ENCODE assay signal across 14 mouse cellular contexts in the genomic region with DNA sequence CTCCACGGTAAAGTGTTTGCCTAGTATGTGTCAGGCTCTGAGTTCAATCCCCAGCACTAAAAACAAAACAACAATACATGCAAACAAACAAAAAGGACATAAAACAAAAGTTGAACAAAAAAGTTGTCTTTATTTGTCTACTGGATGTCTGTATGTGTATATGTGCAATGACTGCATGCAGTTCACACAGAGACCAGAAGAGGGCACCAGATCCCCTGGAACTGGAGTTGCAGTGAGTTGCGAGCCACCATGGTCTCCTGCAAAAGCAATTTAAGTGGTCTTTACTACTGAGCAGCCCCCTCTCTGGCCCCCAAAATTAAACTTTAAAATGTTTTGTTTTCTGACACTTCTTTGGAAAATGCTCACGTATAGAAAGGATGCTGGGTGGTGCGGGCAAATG. TPM values are rescaled to one million over a fixed set of nuclear protein-coding genes. Genes with fewer than 3 reads are reported as not detected.
DNase-seq lines count a peak whose midpoint lies in the region; ATAC-seq and TF ChIP-seq lines count a peak whose summit lies in the region.
"Had no signal": no experiment of that assay in that cellular context is flagged by ENCODE, and none has a peak within 500 bp of the region (broad histone marks: within the 10 kb centered on the region; RNA-seq: fewer than 3 reads in every experiment).

No protein-coding gene starts in this region.

- TF ChIP-seq RAD21 in MEL (IDR thresholded peaks at IDR 0.05; ENCODE audit: low read depth, low read length), result peak; percentile 23

- no peak for TF ChIP-seq POLR2A in MEL (IDR thresholded peaks at IDR 0.05; ENCODE audit: control insufficient read depth in 1 of 2, insufficient read depth in 1 of 2, low read depth in 1 of 2, low read length in 2 of 2, poor library complexity in 1 of 2)

- no peak for TF ChIP-seq EP300 in MEL (IDR thresholded peaks at IDR 0.05; ENCODE audit: low read depth in 1 of 2, low read length in 2 of 2)

- H3K79me2 ChIP-seq in MEL (ENCODE audit: control insufficient read depth, insufficient read depth, low read length, poor library complexity), result no peaks in the 10 kb centered on the region

- no peaks in the 10 kb centered on the region for H3K36me3 ChIP-seq in lung, embryonic 14.5 days (ENCODE audit: insufficient read depth)
- no peaks in the 10 kb centered on the region for H3K36me3 ChIP-seq in MEL (ENCODE audit: control insufficient read depth in 1 of 2, insufficient read depth in 2 of 2, low read length in 2 of 2)
- H3K36me3 ChIP-seq in splenic B cell, adult 2 months (ENCODE audit: control insufficient read depth, insufficient read depth, low read length, poor library complexity, severe bottlenecking), result no peaks in the 10 kb centered on the region
- no peaks in the 10 kb centered on the region for H3K36me3 ChIP-seq in forebrain, embryonic 11.5 days (ENCODE audit: control insufficient read depth, insufficient read depth, low read length)
- H3K36me3 ChIP-seq: limb, embryonic 13.5 days had no signal

- H3K27ac ChIP-seq in gastrocnemius, adult 2 months, result no peak overlapping the region
- no peak overlapping the region for H3K27ac ChIP-seq in lung, embryonic 14.5 days (ENCODE audit: low read depth)
- no peak overlapping the region for H3K27ac ChIP-seq in MEL (ENCODE audit: control insufficient read depth, low read depth, low read length)
- H3K27ac ChIP-seq in forebrain, embryonic 11.5 days (ENCODE audit: low read depth, low read length), result no peak overlapping the region
- H3K27ac ChIP-seq: limb, embryonic 13.5 days had no signal

- ATAC-seq in lung, embryonic 14.5 days (ENCODE audit: insufficient read depth), result no peak
- ATAC-seq in forebrain, embryonic 11.5 days (replicated peaks; ENCODE audit: low FRiP score), result no peak

- intact Hi-C loops in gastrocnemius, adult 2 months (cut with DNase I), result no loop called here
- intact Hi-C loops in gastrocnemius, postnatal 14 days (cut with DNase I; ENCODE audit: low total_unique reads), result no loop called here

- H3K9ac ChIP-seq in lung, embryonic 14.5 days, result no peak overlapping the region
- no peak overlapping the region for H3K9ac ChIP-seq in MEL (ENCODE audit: control insufficient read depth, low read depth, low read length, poor library complexity, severe bottlenecking)
- no peak overlapping the region for H3K9ac ChIP-seq in forebrain, embryonic 11.5 days (ENCODE audit: low read length)
- H3K9ac ChIP-seq: limb, embryonic 13.5 days had no signal

- H3K9me3 ChIP-seq in lung, embryonic 14.5 days (ENCODE audit: low read depth, low read length), result peaks cover 5% of the 10 kb centered on the region
- H3K9me3 ChIP-seq in MEL (replicated peaks; ENCODE audit: insufficient read depth, low read length), result no peaks in the 10 kb centered on the region
- peaks cover 3% of the 10 kb centered on the region; the same call in 1 of the 2 replicates for H3K9me3 ChIP-seq in forebrain, embryonic 11.5 days (ENCODE audit: control insufficient read depth, low read length)

- TF ChIP-seq CTCF in gastrocnemius, adult 2 months (IDR thresholded peaks at IDR 0.05), result peak; percentile 36; the same call in 1 of the 2 replicates
- TF ChIP-seq CTCF in lung, embryonic 14.5 days (IDR thresholded peaks at IDR 0.05; ENCODE audit: low read depth), result peak; percentile 46
- TF ChIP-seq CTCF in MEL (IDR thresholded peaks at IDR 0.05 in 2 of 3, conservative IDR thresholded peaks at IDR 0.05 in 1 of 3; ENCODE audit: control insufficient read depth in 1 of 3, insufficient read depth in 1 of 3, low read depth in 2 of 3, low read length in 3 of 3, poor library complexity in 1 of 3, severe bottlenecking in 1 of 3), result peak; percentile 57 to 71 (median 58)

- H3K4me1 ChIP-seq in lung, embryonic 14.5 days (ENCODE audit: insufficient read depth), result no peaks in the 10 kb centered on the region
- H3K4me1 ChIP-seq in MEL (ENCODE audit: control insufficient read depth in 1 of 2, insufficient read depth in 2 of 2, low read length in 2 of 2), result peaks cover 1 to 6% of the 10 kb centered on the region in 2 experiments; a peak in 2 of 4 replicates
- H3K4me1 ChIP-seq in forebrain, embryonic 11.5 days (replicated peaks; ENCODE audit: control insufficient read depth, insufficient read depth, low read length), result no peaks in the 10 kb centered on the region

- no peak overlapping the region for H3K4me2 ChIP-seq in lung, embryonic 14.5 days
- H3K4me2 ChIP-seq in forebrain, embryonic 11.5 days (ENCODE audit: low read depth, low read length, severe bottlenecking), result no peak overlapping the region
- H3K4me2 ChIP-seq: limb, embryonic 13.5 days had no signal

- 89% methylated on average over 4 of the region's 4 CpGs for WGBS in lung, embryonic 14.5 days
- WGBS in forebrain, embryonic 11.5 days, result 90% methylated on average over 4 of the region's 4 CpGs

- no peak for DNase-seq in gastrocnemius, adult 2 months
- DNase-seq in gastrocnemius, postnatal 14 days, result no peak
- DNase-seq in lung, embryonic 14.5 days, result peak; percentile 22
- no peak for DNase-seq in lung, postnatal 36 days
- peak; percentile 40 for DNase-seq in MEL (ENCODE audit: low read depth, low spot score)
- DNase-seq in splenic B cell, adult 2 months (ENCODE audit: low read depth, low spot score), result peak; percentile 13
- no peak for DNase-seq in forebrain, embryonic 11.5 days (ENCODE audit: low spot score)
- no peak for DNase-seq in cerebellum, adult 11-12 months
- DNase-seq: embryo, embryonic 11 days; heart, postnatal 4 days; layer of hippocampus, postnatal 36 days; thymus, adult 18-20 months had no signal

- no peaks in the 10 kb centered on the region for H3K27me3 ChIP-seq in lung, embryonic 14.5 days (ENCODE audit: insufficient read depth, low read length)
- no peaks in the 10 kb centered on the region for H3K27me3 ChIP-seq in MEL (ENCODE audit: control insufficient read depth in 1 of 2, insufficient read depth in 2 of 2, low read length in 2 of 2)
- no peaks in the 10 kb centered on the region for H3K27me3 ChIP-seq in splenic B cell, adult 2 months (ENCODE audit: control insufficient read depth, insufficient read depth, low read length, poor library complexity, severe bottlenecking)
- H3K27me3 ChIP-seq in forebrain, embryonic 11.5 days (ENCODE audit: control insufficient read depth, insufficient read depth, low read length), result no peaks in the 10 kb centered on the region
- H3K27me3 ChIP-seq: limb, embryonic 13.5 days had no signal

- H3K4me3 ChIP-seq in gastrocnemius, adult 2 months, result no peak overlapping the region
- no peak overlapping the region for H3K4me3 ChIP-seq in lung, embryonic 14.5 days (ENCODE audit: low read depth, low read length)
- no peak overlapping the region for H3K4me3 ChIP-seq in MEL (ENCODE audit: control insufficient read depth in 1 of 2, insufficient read depth in 1 of 2, low read depth in 2 of 2, low read length in 2 of 2)
- no peak overlapping the region for H3K4me3 ChIP-seq in forebrain, embryonic 11.5 days (ENCODE audit: low read depth, low read length)
- H3K4me3 ChIP-seq: erythroblast, embryonic 14.5 days; limb, embryonic 13.5 days had no signal

TF ChIP-seq in MEL, 35 proteins besides CTCF, POLR2A, EP300 and RAD21:
- TF ChIP-seq SMC3 (IDR thresholded peaks at IDR 0.05; ENCODE audit: low read depth, low read length) (peak; percentile 32; the same call in 1 of the 2 replicates), MAFK (IDR thresholded peaks at IDR 0.05; ENCODE audit: borderline replicate concordance, low read depth, low read length) (no peak)

RNA-seq across cellular contexts. Expression of a gene that starts 44.3 kb away (rescaled TPM):
- 10 to 100 TPM; 83.4 to 85.5 TPM for total RNA-seq in gastrocnemius, adult 2 months (2021)
- total RNA-seq in gastrocnemius, postnatal 14 days (2021), result 10 to 100 TPM; 87.1 to 94.8 TPM
- polyA plus RNA-seq in lung, embryonic 14.5 days (2014; fragmentation: Nextera tagmentation; extraction: Ambion mirVana), result 123 and 127 TPM in 2 replicates
- total RNA-seq in MEL (2012; rRNA removed), result 460 and 506 TPM in 2 replicates
- 100 to 1,000 TPM; 185 to 388 TPM for polyA plus RNA-seq in MEL (2012; ENCODE audit: insufficient read depth in 1 of 2, insufficient read length in 2 of 2, low read depth in 1 of 2, low replicate concordance in 2 of 2, missing spikeins in 1 of 2)
- 110 and 115 TPM in 2 replicates for polyA plus RNA-seq in forebrain, embryonic 11.5 days (2014; fragmentation: Nextera tagmentation; extraction: Ambion mirVana)

RNA-seq across cellular contexts. Expression of a gene that starts 44.8 kb away (rescaled TPM):
- 1 to 10 TPM; 3.3 to 3.4 TPM for total RNA-seq in gastrocnemius, adult 2 months (2021)
- total RNA-seq in gastrocnemius, postnatal 14 days (2021), result 1 to 10 TPM; 5.6 to 5.9 TPM
- 19.3 and 19.9 TPM in 2 replicates for polyA plus RNA-seq in lung, embryonic 14.5 days (2014; fragmentation: Nextera tagmentation; extraction: Ambion mirVana)
- 19.4 and 22.0 TPM in 2 replicates for total RNA-seq in MEL (2012; rRNA removed)
- polyA plus RNA-seq in MEL (2012; ENCODE audit: insufficient read depth in 1 of 2, insufficient read length in 2 of 2, low read depth in 1 of 2, low replicate concordance in 2 of 2, missing spikeins in 1 of 2), result 10 to 100 TPM in 1 of 2 experiments, not detected in 1; 26.1 TPM
- 9.7 and 9.9 TPM in 2 replicates for polyA plus RNA-seq in forebrain, embryonic 11.5 days (2014; fragmentation: Nextera tagmentation; extraction: Ambion mirVana)

Comparison
In these comparisons a context has a peak if more than half of its experiments do, and no peak if none do; other contexts are left out.
1. DNase-seq: peak in lung, embryonic 14.5 days (single experiment), MEL (single experiment) and splenic B cell, adult 2 months (single experiment); none in gastrocnemius, adult 2 months (single experiment), gastrocnemius, postnatal 14 days (single experiment), lung, postnatal 36 days (single experiment), forebrain, embryonic 11.5 days (single experiment) and cerebellum, adult 11-12 months (single experiment).
2. Peak in every context shown above with its lines, with median percentiles within 50 percentile points of each other: CTCF ChIP-seq.